Mouse (Mus musculus): Measurements from ENCODE around the gene Atp6v0a1. TPM values are rescaled to one million over a fixed set of nuclear protein-coding genes. Genes with fewer than 3 reads are reported as not detected.

Atp6v0a1 gene
- polyA plus RNA-seq (2012; rRNA removed; ENCODE audit: low replicate concordance), result 83.8 and 142 TPM in 2 replicates

GRCm38 (mm10) chr11:101009046-101009887, at the start of gene Atp6v0a1:
TSS of gene Atp6v0a1 (plus strand) at chr11:101009452.

GRCm38 (mm10) chr11:100970557-100970937, 38.7 kb upstream of the Atp6v0a1 start, which contains the start of gene Cavin1:
TSS of gene Cavin1 (minus strand) at chr11:100970887.

GRCm38 (mm10) chr11:101069391-101070188, 60.3 kb downstream of the Atp6v0a1 start, which contains the start of gene Naglu:
TSS of gene Naglu (plus strand) at chr11:101070012.

GRCm38 (mm10) chr11:101078121-101078520, 68.9 kb downstream of the Atp6v0a1 start, which contains the start of gene Hsd17b1:
TSS of gene Hsd17b1 (plus strand) at chr11:101078411.

GRCm38 (mm10) chr11:101082208-101083082, 73.2 kb downstream of the Atp6v0a1 start, which contains the start of gene Coasy:
TSS of gene Coasy (plus strand) at chr11:101082565.

GRCm38 (mm10) chr11:101086756-101087681, 77.8 kb downstream of the Atp6v0a1 start, which contains the start of gene Mlx:
TSS of gene Mlx (plus strand) at chr11:101087277.

GRCm38 (mm10) chr11:101095314-101096024, 86.2 kb downstream of the Atp6v0a1 start, which contains the start of gene Psmc3ip:
TSS of gene Psmc3ip (minus strand) at chr11:101095436.

Other genes starting within 250 kb of the Atp6v0a1 start
- gene Kcnh4, start 249.5 kb upstream of the Atp6v0a1 start, polyA plus RNA-seq (2012; rRNA removed; ENCODE audit: low replicate concordance), result 0.39 and 1.0 TPM in 2 replicates
- not detected in 2 replicates for gene Hcrt, start 246.5 kb upstream of the Atp6v0a1 start, polyA plus RNA-seq (2012; rRNA removed; ENCODE audit: low replicate concordance)
- gene Ghdc, start 238.5 kb upstream of the Atp6v0a1 start, polyA plus RNA-seq (2012; rRNA removed; ENCODE audit: low replicate concordance), result 18.3 and 26.9 TPM in 2 replicates
- gene Stat5b, start 158.7 kb upstream of the Atp6v0a1 start, polyA plus RNA-seq (2012; rRNA removed; ENCODE audit: low replicate concordance), result 35.6 and 42.3 TPM in 2 replicates
- gene Stat5a, start 150.1 kb upstream of the Atp6v0a1 start, polyA plus RNA-seq (2012; rRNA removed; ENCODE audit: low replicate concordance), result 46.0 and 63.9 TPM in 2 replicates
- 102 and 167 TPM in 2 replicates for gene Stat3, start 69.9 kb upstream of the Atp6v0a1 start, polyA plus RNA-seq (2012; rRNA removed; ENCODE audit: low replicate concordance)
- 320 and 538 TPM in 2 replicates for gene Cavin1, start 38.6 kb upstream of the Atp6v0a1 start, polyA plus RNA-seq (2012; rRNA removed; ENCODE audit: low replicate concordance)
- gene Naglu, start 60.6 kb downstream of the Atp6v0a1 start, polyA plus RNA-seq (2012; rRNA removed; ENCODE audit: low replicate concordance), result 48.5 and 52.4 TPM in 2 replicates
- 0.33 and 0.55 TPM in 2 replicates for gene Hsd17b1, start 69.0 kb downstream of the Atp6v0a1 start, polyA plus RNA-seq (2012; rRNA removed; ENCODE audit: low replicate concordance)
- gene Coasy, start 73.1 kb downstream of the Atp6v0a1 start, polyA plus RNA-seq (2012; rRNA removed; ENCODE audit: low replicate concordance), result 96.2 and 105 TPM in 2 replicates
- 59.2 and 60.4 TPM in 2 replicates for gene Mlx, start 77.8 kb downstream of the Atp6v0a1 start, polyA plus RNA-seq (2012; rRNA removed; ENCODE audit: low replicate concordance)
- gene Psmc3ip, start 86.0 kb downstream of the Atp6v0a1 start, polyA plus RNA-seq (2012; rRNA removed; ENCODE audit: low replicate concordance), result 0.95 and 3.9 TPM in 2 replicates
- 76.7 and 88.6 TPM in 2 replicates for gene Retreg3, start 110.4 kb downstream of the Atp6v0a1 start, polyA plus RNA-seq (2012; rRNA removed; ENCODE audit: low replicate concordance)
- gene Tubg1, start 110.5 kb downstream of the Atp6v0a1 start, polyA plus RNA-seq (2012; rRNA removed; ENCODE audit: low replicate concordance), result 13.8 and 32.5 TPM in 2 replicates
- 1.4 and 5.3 TPM in 2 replicates for gene Tubg2, start 146.5 kb downstream of the Atp6v0a1 start, polyA plus RNA-seq (2012; rRNA removed; ENCODE audit: low replicate concordance)
- gene Cntnap1, start 161.1 kb downstream of the Atp6v0a1 start, polyA plus RNA-seq (2012; rRNA removed; ENCODE audit: low replicate concordance), result 8.3 and 16.6 TPM in 2 replicates
- 30.1 and 55.2 TPM in 2 replicates for gene Plekhh3, start 161.9 kb downstream of the Atp6v0a1 start, polyA plus RNA-seq (2012; rRNA removed; ENCODE audit: low replicate concordance)
- 0.60 and 0.93 TPM in 2 replicates for gene Ccr10, start 166.0 kb downstream of the Atp6v0a1 start, polyA plus RNA-seq (2012; rRNA removed; ENCODE audit: low replicate concordance)
- gene Ezh1, start 217.0 kb downstream of the Atp6v0a1 start, polyA plus RNA-seq (2012; rRNA removed; ENCODE audit: low replicate concordance), result 44.1 and 55.6 TPM in 2 replicates
- gene Ramp2, start 236.6 kb downstream of the Atp6v0a1 start, polyA plus RNA-seq (2012; rRNA removed; ENCODE audit: low replicate concordance), result 237 and 432 TPM in 2 replicates
- gene Vps25, start 244.3 kb downstream of the Atp6v0a1 start, polyA plus RNA-seq (2012; rRNA removed; ENCODE audit: low replicate concordance), result 110 and 112 TPM in 2 replicates

All from subcutaneous adipose tissue, adult 2 months (tissue).